Mouse (Mus musculus): ENCODE measurements around the gene Upk3b. TPM values are rescaled to one million over a fixed set of nuclear protein-coding genes. Genes with fewer than 3 reads are reported as not detected.

Gene Upk3b
- polyA plus RNA-seq, 1 experiment from 2014 or later: 34.0 TPM

DNA sequence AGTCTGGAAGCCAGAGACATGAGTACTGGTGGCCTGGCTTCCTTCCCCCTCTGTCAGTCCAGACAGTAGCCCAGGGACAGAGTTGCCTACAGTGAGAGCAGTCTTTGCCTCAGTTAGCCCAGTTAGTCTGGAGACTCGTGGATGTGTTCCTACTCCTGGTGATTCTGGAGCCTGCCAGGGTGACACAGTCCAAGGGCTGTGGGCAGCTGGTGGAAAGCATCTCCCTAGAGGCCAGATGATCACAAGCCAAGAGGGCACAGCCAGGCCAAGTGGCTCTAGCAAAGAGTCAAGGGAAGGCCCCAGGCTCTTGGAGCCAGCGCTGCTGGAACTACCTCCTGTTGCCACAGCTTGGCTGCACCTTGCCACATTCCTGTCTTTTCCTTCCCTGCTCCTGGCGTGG lies 12.6 kb upstream of the Upk3b start:
- 0 out of 2 replicates have a peak, but pooled peaks cover 4% of the 10 kb centered on the region for H3K36me3 ChIP-seq (ENCODE audit: control insufficient read depth, insufficient read depth, low read length)
- H3K4me3 ChIP-seq (replicated peaks; ENCODE audit: low read length): no peak overlapping the region
- WGBS: 70% methylated on average over 3 of the region's 3 CpGs
- H3K27me3 ChIP-seq (ENCODE audit: control insufficient read depth, insufficient read depth, low read length): no peaks in the 10 kb centered on the region
- no peaks in the 10 kb centered on the region for H3K4me1 ChIP-seq (ENCODE audit: control insufficient read depth, insufficient read depth, low read length)
- H3K4me2 ChIP-seq (ENCODE audit: low read depth, low read length): no peak overlapping the region
- no peak for ATAC-seq (ENCODE audit: insufficient read depth, low FRiP score)
- H3K27ac ChIP-seq (ENCODE audit: low read length): no peak overlapping the region
- H3K9me3 ChIP-seq (replicated peaks; ENCODE audit: control insufficient read depth, low read length): no peaks in the 10 kb centered on the region
- no peak overlapping the region for H3K9ac ChIP-seq (ENCODE audit: low read length)

- no peaks in the 10 kb centered on the region for H3K27me3 ChIP-seq (ENCODE audit: control insufficient read depth, insufficient read depth, low read length)
These were observed 11.4 kb upstream of the Upk3b start for GRCm38 (mm10) chr5:136026859-136027258.

DNA sequence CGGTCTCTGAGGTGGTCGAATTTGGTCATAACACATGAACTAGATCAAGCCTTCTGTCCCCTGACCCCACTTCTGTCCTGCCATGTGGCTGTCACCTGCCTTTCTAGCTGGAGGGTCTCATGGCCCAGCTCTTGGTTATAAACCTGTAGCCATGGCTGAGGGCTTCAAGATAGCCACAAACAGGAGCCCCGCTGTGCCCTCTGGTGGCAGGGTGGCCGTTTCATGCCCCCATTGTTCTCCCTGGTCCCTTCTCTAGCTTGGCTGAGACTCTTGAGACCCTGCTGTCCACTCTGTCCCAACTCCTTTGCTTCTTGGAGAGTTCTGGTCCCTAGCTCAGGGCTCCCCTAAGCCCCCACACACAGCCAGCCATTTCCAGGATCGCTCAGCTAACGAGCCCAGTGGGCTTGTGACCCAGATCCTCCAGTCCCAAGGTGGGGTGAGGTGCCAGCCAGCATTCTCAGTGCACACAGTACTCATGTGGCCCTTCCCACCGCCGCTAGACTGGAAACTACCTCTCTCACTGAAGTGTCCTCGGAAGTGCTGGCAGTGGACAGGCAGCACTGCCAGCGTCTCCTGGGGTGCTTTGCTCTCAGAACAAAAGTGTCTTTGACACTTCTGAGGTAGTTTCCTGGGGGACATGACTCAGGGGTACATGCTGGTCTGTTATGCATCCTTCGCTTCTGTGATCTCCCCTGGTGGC lies 10.5 kb upstream of the Upk3b start:
- H3K27ac ChIP-seq (ENCODE audit: low read length): no peak overlapping the region

More at GRCm38 (mm10) chr5:136026859-136027258, 11.4 kb upstream of the Upk3b start:
- no peak overlapping the region for H3K9ac ChIP-seq (ENCODE audit: low read length)
- no peaks in the 10 kb centered on the region for H3K4me1 ChIP-seq (ENCODE audit: control insufficient read depth, insufficient read depth, low read length)
- H3K27ac ChIP-seq (ENCODE audit: low read length): no peak overlapping the region
- H3K9me3 ChIP-seq (replicated peaks; ENCODE audit: control insufficient read depth, low read length): no peaks in the 10 kb centered on the region
- no peak overlapping the region for H3K4me2 ChIP-seq (ENCODE audit: low read depth, low read length)
- 91% methylated on average over 9 of the region's 9 CpGs for WGBS
- peaks cover 9% of the 10 kb centered on the region; the same call in 1 of the 2 replicates for H3K36me3 ChIP-seq (ENCODE audit: control insufficient read depth, insufficient read depth, low read length)
- ATAC-seq (ENCODE audit: insufficient read depth, low FRiP score): no peak
- H3K4me3 ChIP-seq (replicated peaks; ENCODE audit: low read length): no peak overlapping the region

DNA sequence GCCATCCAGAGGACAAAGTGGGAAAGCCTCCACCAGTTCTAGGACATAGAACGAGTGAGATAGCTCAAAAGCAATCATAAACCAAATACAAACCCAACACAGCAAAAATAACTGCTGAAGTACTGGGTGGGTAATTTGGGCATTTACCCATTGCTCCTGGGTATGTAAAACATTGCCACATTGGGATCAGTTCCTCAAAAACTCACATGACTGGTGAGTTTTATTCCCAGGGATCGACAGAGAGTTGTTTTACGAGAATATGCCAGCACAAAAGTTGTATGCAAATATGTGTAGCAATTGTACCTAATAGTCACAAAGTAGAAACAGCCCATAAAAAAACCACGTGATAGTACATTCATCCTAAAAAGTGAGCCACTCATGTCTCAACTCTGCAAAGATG lies 3.4 kb upstream of the Upk3b start:
- Histone ChIP-seq H3K9me3 (replicated peaks; ENCODE audit: control insufficient read depth, low read length) (no peaks in the 10 kb centered on the region), H3K36me3 (ENCODE audit: control insufficient read depth, insufficient read depth, low read length) (peaks cover 5% of the 10 kb centered on the region; the same call in 1 of the 2 replicates), H3K9ac (ENCODE audit: low read length) (no peak overlapping the region), H3K27ac (ENCODE audit: low read length) (no peak overlapping the region), H3K4me2 (ENCODE audit: low read depth, low read length) (no peak overlapping the region), H3K4me3 (replicated peaks; ENCODE audit: low read length) (no peak overlapping the region), H3K27me3 (ENCODE audit: control insufficient read depth, insufficient read depth, low read length) (no peaks in the 10 kb centered on the region), H3K4me1 (ENCODE audit: control insufficient read depth, insufficient read depth, low read length) (no peaks in the 10 kb centered on the region)
- 86% methylated on average over 4 of the region's 4 CpGs for WGBS
- no peak for ATAC-seq (ENCODE audit: insufficient read depth, low FRiP score)

More for the DNA sequence above, 10.5 kb upstream of the Upk3b start:
- WGBS: 86% methylated on average over 11 of the region's 11 CpGs
- no peak overlapping the region for H3K4me2 ChIP-seq (ENCODE audit: low read depth, low read length)
- no peaks in the 10 kb centered on the region for H3K27me3 ChIP-seq (ENCODE audit: control insufficient read depth, insufficient read depth, low read length)
- no peak overlapping the region for H3K9ac ChIP-seq (ENCODE audit: low read length)
- H3K4me1 ChIP-seq (ENCODE audit: control insufficient read depth, insufficient read depth, low read length): no peaks in the 10 kb centered on the region
- no peak overlapping the region for H3K4me3 ChIP-seq (replicated peaks; ENCODE audit: low read length)
- no peaks in the 10 kb centered on the region for H3K9me3 ChIP-seq (replicated peaks; ENCODE audit: control insufficient read depth, low read length)
- ATAC-seq (ENCODE audit: insufficient read depth, low FRiP score): no peak
- peaks cover 9% of the 10 kb centered on the region; the same call in 1 of the 2 replicates for H3K36me3 ChIP-seq (ENCODE audit: control insufficient read depth, insufficient read depth, low read length)

DNA sequence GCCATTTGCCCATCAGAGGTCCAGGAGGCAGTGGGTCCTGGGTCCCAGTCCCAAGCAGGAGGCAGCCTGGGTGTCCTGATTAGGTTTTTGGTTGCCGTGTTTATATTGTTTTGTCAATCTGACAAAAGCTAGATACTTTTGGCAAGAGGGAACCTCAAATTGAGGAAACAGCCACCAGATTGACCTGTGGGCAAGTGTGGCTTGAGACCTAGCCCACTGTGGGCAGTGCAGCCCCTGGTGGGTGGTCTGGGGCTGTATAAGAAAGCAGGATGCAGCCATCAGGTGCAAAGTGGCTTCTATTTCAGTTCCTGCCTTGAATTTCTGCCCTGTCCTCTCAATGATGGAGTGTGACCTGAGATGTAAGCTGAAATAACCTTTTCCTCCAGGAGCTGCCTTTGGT lies 3.0 kb upstream of the Upk3b start:
- WGBS: 81% methylated on average over 1 of the region's 1 CpGs
- H3K4me1 ChIP-seq (ENCODE audit: control insufficient read depth, insufficient read depth, low read length): no peaks in the 10 kb centered on the region
- H3K4me2 ChIP-seq (ENCODE audit: low read depth, low read length): no peak overlapping the region
- H3K4me3 ChIP-seq (replicated peaks; ENCODE audit: low read length): no peak overlapping the region
- no peak overlapping the region for H3K9ac ChIP-seq (ENCODE audit: low read length)
- ATAC-seq (ENCODE audit: insufficient read depth, low FRiP score): no peak
- H3K27me3 ChIP-seq (ENCODE audit: control insufficient read depth, insufficient read depth, low read length): no peaks in the 10 kb centered on the region
- no peak overlapping the region for H3K27ac ChIP-seq (ENCODE audit: low read length)
- H3K36me3 ChIP-seq (ENCODE audit: control insufficient read depth, insufficient read depth, low read length): peaks cover 5% of the 10 kb centered on the region; the same call in 1 of the 2 replicates
- H3K9me3 ChIP-seq (replicated peaks; ENCODE audit: control insufficient read depth, low read length): no peaks in the 10 kb centered on the region

- Histone ChIP-seq H3K27ac (ENCODE audit: low read length) (no peak overlapping the region), H3K9me3 (replicated peaks; ENCODE audit: control insufficient read depth, low read length) (no peaks in the 10 kb centered on the region), H3K4me3 (replicated peaks; ENCODE audit: low read length) (no peak overlapping the region), H3K4me1 (ENCODE audit: control insufficient read depth, insufficient read depth, low read length) (peaks cover 3% of the 10 kb centered on the region; the same call in 1 of the 2 replicates), H3K27me3 (ENCODE audit: control insufficient read depth, insufficient read depth, low read length) (no peaks in the 10 kb centered on the region), H3K36me3 (ENCODE audit: control insufficient read depth, insufficient read depth, low read length) (no peaks in the 10 kb centered on the region; the same call in 1 of the 2 replicates), H3K9ac (ENCODE audit: low read length) (no peak overlapping the region), H3K4me2 (ENCODE audit: low read depth, low read length) (no peak overlapping the region)
- WGBS: 93% methylated on average over 1 of the region's 1 CpGs
- ATAC-seq (ENCODE audit: insufficient read depth, low FRiP score): no peak
These were observed 1.6 kb upstream of the Upk3b start for GRCm38 (mm10) chr5:136036667-136037066.

DNA sequence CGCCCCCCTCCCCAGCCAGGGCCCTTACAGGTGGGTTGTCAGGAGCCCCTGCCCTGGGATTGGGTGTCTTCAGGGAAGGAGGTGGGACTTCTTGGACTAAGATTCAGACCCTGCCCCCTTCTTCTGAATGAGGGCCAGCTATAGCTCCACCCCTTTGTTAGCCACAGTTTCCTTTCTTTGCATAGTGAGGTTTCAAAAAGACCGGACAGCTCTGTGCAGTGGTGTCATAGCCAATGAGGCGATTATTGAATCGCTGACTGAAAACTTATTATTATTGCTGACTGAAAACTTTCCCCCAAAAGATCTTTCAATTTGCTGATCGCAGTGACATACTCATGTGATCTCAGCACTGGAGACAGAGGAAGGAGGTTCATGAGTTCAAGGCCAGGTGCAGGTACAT lies 1.9 kb downstream of the Upk3b start:
- Histone ChIP-seq H3K4me3 (replicated peaks; ENCODE audit: low read length) (no peak overlapping the region), H3K4me2 (ENCODE audit: low read depth, low read length) (no peak overlapping the region), H3K9ac (ENCODE audit: low read length) (no peak overlapping the region)

DNA sequence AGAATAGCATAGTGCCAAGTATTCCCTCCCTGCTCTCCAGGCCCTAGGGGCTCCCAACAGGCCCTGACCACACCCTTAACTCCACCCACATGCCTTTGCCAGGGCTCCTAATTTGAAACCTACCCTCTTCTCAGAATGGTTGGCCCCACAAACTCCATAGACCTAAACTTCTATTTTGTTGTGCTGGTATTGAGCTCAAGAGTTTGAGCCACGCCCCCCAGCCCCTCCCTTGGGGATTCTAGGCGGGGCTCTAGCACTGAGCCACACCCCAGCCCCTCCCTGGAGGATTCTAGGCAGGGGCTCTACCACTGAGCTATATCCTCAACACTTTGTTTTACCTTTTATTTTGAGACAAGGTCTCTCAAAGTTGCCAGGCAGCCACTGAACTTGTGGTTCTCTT lies 3.0 kb downstream of the Upk3b start:
- H3K4me1 ChIP-seq (ENCODE audit: control insufficient read depth, insufficient read depth, low read length): peaks cover 3% of the 10 kb centered on the region; the same call in 1 of the 2 replicates
- H3K27me3 ChIP-seq (ENCODE audit: control insufficient read depth, insufficient read depth, low read length): no peaks in the 10 kb centered on the region
- WGBS: 27% methylated on average over 2 of the region's 2 CpGs
- H3K4me2 ChIP-seq (ENCODE audit: low read depth, low read length): no peak overlapping the region
- no peaks in the 10 kb centered on the region for H3K9me3 ChIP-seq (replicated peaks; ENCODE audit: control insufficient read depth, low read length)
- no peak overlapping the region for H3K4me3 ChIP-seq (replicated peaks; ENCODE audit: low read length)
- H3K27ac ChIP-seq (ENCODE audit: low read length): no peak overlapping the region
- H3K9ac ChIP-seq (ENCODE audit: low read length): no peak overlapping the region
- no peaks in the 10 kb centered on the region for H3K36me3 ChIP-seq (ENCODE audit: control insufficient read depth, insufficient read depth, low read length)
- no peak for ATAC-seq (ENCODE audit: insufficient read depth, low FRiP score)

More for the DNA sequence above, 1.9 kb downstream of the Upk3b start:
- Histone ChIP-seq H3K4me1 (ENCODE audit: control insufficient read depth, insufficient read depth, low read length) (peaks cover 3% of the 10 kb centered on the region; the same call in 1 of the 2 replicates), H3K27me3 (ENCODE audit: control insufficient read depth, insufficient read depth, low read length) (no peaks in the 10 kb centered on the region), H3K36me3 (ENCODE audit: control insufficient read depth, insufficient read depth, low read length) (no peaks in the 10 kb centered on the region), H3K9me3 (replicated peaks; ENCODE audit: control insufficient read depth, low read length) (no peaks in the 10 kb centered on the region), H3K27ac (ENCODE audit: low read length) (no peak overlapping the region)
- ATAC-seq (ENCODE audit: insufficient read depth, low FRiP score): 0 out of 2 replicates have a peak, but pooled peaks have one; percentile 30
- WGBS: 41% methylated on average over 5 of the region's 5 CpGs

GRCm38 (mm10) chr5:136041666-136042065 lies 3.4 kb downstream of the Upk3b start:
- no peaks in the 10 kb centered on the region for H3K36me3 ChIP-seq (ENCODE audit: control insufficient read depth, insufficient read depth, low read length)
- no peak overlapping the region for H3K9ac ChIP-seq (ENCODE audit: low read length)
- peaks cover 3% of the 10 kb centered on the region; the same call in 1 of the 2 replicates for H3K4me1 ChIP-seq (ENCODE audit: control insufficient read depth, insufficient read depth, low read length)
- no peaks in the 10 kb centered on the region for H3K27me3 ChIP-seq (ENCODE audit: control insufficient read depth, insufficient read depth, low read length)
- no peaks in the 10 kb centered on the region for H3K9me3 ChIP-seq (replicated peaks; ENCODE audit: control insufficient read depth, low read length)
- no peak overlapping the region for H3K4me3 ChIP-seq (replicated peaks; ENCODE audit: low read length)
- WGBS: 93% methylated on average over 8 of the region's 8 CpGs
- no peak overlapping the region for H3K4me2 ChIP-seq (ENCODE audit: low read depth, low read length)
- ATAC-seq (ENCODE audit: insufficient read depth, low FRiP score): no peak
- H3K27ac ChIP-seq (ENCODE audit: low read length): no peak overlapping the region
